In genomic region chr2:7072344-7073265, GRCm38 (mm10) we compare ENCODE assay signal across 16 mouse cellular contexts.
DNase-seq lines count a peak whose midpoint lies in the region; ATAC-seq and TF ChIP-seq lines count a peak whose summit lies in the region.
"Had no signal": no experiment of that assay in that cellular context is flagged by ENCODE, and none has a peak within 500 bp of the region (broad histone marks: within the 10 kb centered on the region; RNA-seq: fewer than 3 reads in every experiment).

No protein-coding gene starts in this region.

- DNase-seq in heart, postnatal 25 days (ENCODE audit: low spot score), result no peak
- peak; percentile 72 for DNase-seq in lung, embryonic 14.5 days
- DNase-seq in lung, postnatal 4 days, result no peak
- no peak for DNase-seq in Patski (ENCODE audit: low read depth, low spot score)
- no peak for DNase-seq in stomach, postnatal 0 days (ENCODE audit: low spot score)
- DNase-seq in adrenal gland, postnatal 25 days, result no peak
- DNase-seq: adrenal gland, adult 2 months; gastrocnemius, postnatal 14 days; heart, postnatal 36 days; kidney, adult 18-20 months; kidney, postnatal 36 days; lung, adult 2 months had no signal

- no peak for TF ChIP-seq CTCF in lung, embryonic 14.5 days (IDR thresholded peaks at IDR 0.05; ENCODE audit: low read depth)
- TF ChIP-seq CTCF in Patski (IDR thresholded peaks at IDR 0.05), result no peak
- TF ChIP-seq CTCF in stomach, postnatal 0 days (IDR thresholded peaks at IDR 0.05; ENCODE audit: low read depth), result no peak

- in situ Hi-C loops in Patski (cut with MboI; ENCODE audit: low pct_unique_long_range_greater_than_20kb), result no loop called here

- no peak overlapping the region for H3K4me3 ChIP-seq in heart, embryonic 15.5 days
- H3K4me3 ChIP-seq in lung, embryonic 14.5 days (ENCODE audit: low read depth, low read length), result no peak overlapping the region
- no peak overlapping the region for H3K4me3 ChIP-seq in stomach, postnatal 0 days (ENCODE audit: low read depth, low read length)
- H3K4me3 ChIP-seq: forebrain, embryonic 12.5 days had no signal

- H3K4me2 ChIP-seq in heart, embryonic 15.5 days, result no peak overlapping the region
- H3K4me2 ChIP-seq in lung, embryonic 14.5 days, result no peak overlapping the region
- no peak overlapping the region for H3K4me2 ChIP-seq in stomach, postnatal 0 days (replicated peaks; ENCODE audit: low read depth)
- H3K4me2 ChIP-seq: forebrain, embryonic 12.5 days had no signal

- ATAC-seq in heart, embryonic 15.5 days (replicated peaks; ENCODE audit: insufficient number of reproducible peaks, insufficient read depth, low FRiP score, low read depth), result no peak
- ATAC-seq in lung, embryonic 14.5 days (ENCODE audit: insufficient read depth), result peak; percentile 72; the same call in 1 of the 2 replicates
- ATAC-seq in Patski, result peak; percentile 57
- peak; percentile 15; the same call in 1 of the 2 replicates for ATAC-seq in stomach, postnatal 0 days (ENCODE audit: low FRiP score, low TSS enrichment)
- ATAC-seq: hindbrain, embryonic 16.5 days had no signal

- intact Hi-C loops in heart, postnatal 25 days (cut with DNase I), result no loop called here

- H3K9ac ChIP-seq in heart, embryonic 15.5 days, result no peak overlapping the region
- H3K9ac ChIP-seq in lung, embryonic 14.5 days, result no peak overlapping the region
- H3K9ac ChIP-seq in stomach, postnatal 0 days (ENCODE audit: low read length), result no peak overlapping the region
- H3K9ac ChIP-seq: forebrain, embryonic 12.5 days had no signal

- peaks cover 11% of the 10 kb centered on the region for H3K36me3 ChIP-seq in heart, embryonic 15.5 days
- peaks cover 12% of the 10 kb centered on the region; the same call in 1 of the 2 replicates for H3K36me3 ChIP-seq in lung, embryonic 14.5 days (ENCODE audit: insufficient read depth)
- no peaks in the 10 kb centered on the region for H3K36me3 ChIP-seq in stomach, postnatal 0 days (ENCODE audit: control insufficient read depth, insufficient read depth, low read length)
- H3K36me3 ChIP-seq: forebrain, embryonic 12.5 days; G1E had no signal

- CTCF ChIA-PET in Patski (lab: Charles Lee), result interaction anchor here (1.0 to 1.4 kb wide), 2 partner anchors 22 to 52 kb away, joined by 3 read pairs; no protein-coding TSS in a partner anchor

- POLR2A ChIA-PET in Patski (lab: Charles Lee), result interaction anchor here (1.2 kb wide), 1 partner anchor 17 kb away, joined by 4 read pairs; no protein-coding TSS in a partner anchor

- WGBS in heart, embryonic 15.5 days, result 61% methylated on average over 5 of the region's 5 CpGs
- WGBS in lung, embryonic 14.5 days, result 44% methylated on average over 5 of the region's 5 CpGs
- WGBS in stomach, postnatal 0 days, result 49% methylated on average over 5 of the region's 5 CpGs

- TF ChIP-seq EP300 in stomach, postnatal 0 days (optimal IDR thresholded peaks at IDR 0.05), result no peak

- H3K27ac ChIP-seq in heart, embryonic 15.5 days, result peak overlapping the region; percentile 39
- H3K27ac ChIP-seq in lung, embryonic 14.5 days (ENCODE audit: low read depth), result peak overlapping the region; percentile 59
- 0 out of 2 replicates have a peak overlapping the region, but pooled peaks have one; percentile 36 for H3K27ac ChIP-seq in stomach, postnatal 0 days (replicated peaks)
- H3K27ac ChIP-seq: forebrain, embryonic 12.5 days had no signal

- peaks cover 11% of the 10 kb centered on the region; the same call in 1 of the 2 replicates for H3K9me3 ChIP-seq in heart, embryonic 15.5 days (replicated peaks)
- H3K9me3 ChIP-seq in lung, embryonic 14.5 days (ENCODE audit: low read depth, low read length), result peaks cover 20% of the 10 kb centered on the region
- no peaks in the 10 kb centered on the region for H3K9me3 ChIP-seq in stomach, postnatal 0 days (ENCODE audit: control insufficient read depth, low read length)
- H3K9me3 ChIP-seq: G1E had no signal

- H3K4me1 ChIP-seq in heart, embryonic 15.5 days (replicated peaks), result peaks cover 20% of the 10 kb centered on the region
- H3K4me1 ChIP-seq in lung, embryonic 14.5 days (ENCODE audit: insufficient read depth), result peaks cover 9% of the 10 kb centered on the region; the same call in 1 of the 2 replicates
- H3K4me1 ChIP-seq in stomach, postnatal 0 days (replicated peaks; ENCODE audit: control insufficient read depth, insufficient read depth), result no peaks in the 10 kb centered on the region
- H3K4me1 ChIP-seq: forebrain, embryonic 12.5 days had no signal

- H3K27me3 ChIP-seq in heart, embryonic 15.5 days, result no peaks in the 10 kb centered on the region
- no peaks in the 10 kb centered on the region for H3K27me3 ChIP-seq in lung, embryonic 14.5 days (ENCODE audit: insufficient read depth, low read length)
- H3K27me3 ChIP-seq in Patski, result no peaks in the 10 kb centered on the region
- no peaks in the 10 kb centered on the region for H3K27me3 ChIP-seq in stomach, postnatal 0 days (ENCODE audit: control insufficient read depth, insufficient read depth, low read length)
- H3K27me3 ChIP-seq: forebrain, embryonic 12.5 days had no signal
